Mouse (Mus musculus): ENCODE results near the gene Tomm22. TPM values are rescaled to one million over a fixed set of nuclear protein-coding genes. Genes with fewer than 3 reads are reported as not detected.
A peak's percentile ranks its signal among the peaks of the same experiment; 100 is the strongest.

Gene Tomm22
- polyA plus RNA-seq, 1 experiment from 2014 or later, result 233 TPM

DNA sequence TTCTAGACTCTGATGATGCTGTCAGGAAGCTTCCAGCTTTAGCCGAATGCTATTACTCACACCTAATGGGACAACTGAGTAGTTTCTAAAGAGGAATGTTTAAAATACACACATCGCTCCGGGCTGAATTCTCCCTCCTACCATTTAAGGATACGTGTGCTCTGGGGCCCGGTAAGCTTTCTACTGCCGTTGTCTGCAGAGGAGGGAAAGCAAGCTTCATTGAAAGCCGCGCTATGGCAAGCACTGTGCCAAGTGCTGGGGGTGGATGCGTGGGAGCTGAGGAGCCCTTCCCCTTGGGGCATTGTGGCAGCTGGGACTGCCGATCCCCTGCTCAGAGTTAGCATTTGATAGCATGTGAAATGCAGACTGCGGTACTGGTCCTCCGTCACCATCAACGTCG, 14.2 kb upstream of the Tomm22 start:
- 0 out of 2 replicates have a peak, but pooled peaks cover 4% of the 10 kb centered on the region for H3K9me3 ChIP-seq (ENCODE audit: control insufficient read depth, low read length)
- no peak overlapping the region for H3K9ac ChIP-seq (ENCODE audit: low read length)
- no peak overlapping the region for H3K4me3 ChIP-seq (ENCODE audit: control insufficient read depth in 1 of 2, insufficient read depth in 1 of 2, low read depth in 1 of 2, low read length in 2 of 2)
- H3K27me3 ChIP-seq (ENCODE audit: control insufficient read depth, insufficient read depth, low read length), result no peaks in the 10 kb centered on the region
- H3K4me2 ChIP-seq (ENCODE audit: low read length), result no peak overlapping the region
- no peak overlapping the region for H3K27ac ChIP-seq (replicated peaks in 1 of 2; ENCODE audit: control insufficient read depth in 1 of 2, insufficient read depth in 1 of 2, low read depth in 2 of 2, low read length in 2 of 2)
- ATAC-seq (ENCODE audit: insufficient number of reproducible peaks, insufficient read depth, low FRiP score, low read depth), result no peak
- WGBS, result 86% methylated on average over 14 of the region's 14 CpGs
- H3K36me3 ChIP-seq (ENCODE audit: control insufficient read depth, insufficient read depth, low read length), result no peaks in the 10 kb centered on the region
- H3K4me1 ChIP-seq (ENCODE audit: control insufficient read depth in 2 of 2, insufficient read depth in 2 of 2, low read length in 2 of 2), result peaks cover 5 to 10% of the 10 kb centered on the region in 2 experiments

DNA sequence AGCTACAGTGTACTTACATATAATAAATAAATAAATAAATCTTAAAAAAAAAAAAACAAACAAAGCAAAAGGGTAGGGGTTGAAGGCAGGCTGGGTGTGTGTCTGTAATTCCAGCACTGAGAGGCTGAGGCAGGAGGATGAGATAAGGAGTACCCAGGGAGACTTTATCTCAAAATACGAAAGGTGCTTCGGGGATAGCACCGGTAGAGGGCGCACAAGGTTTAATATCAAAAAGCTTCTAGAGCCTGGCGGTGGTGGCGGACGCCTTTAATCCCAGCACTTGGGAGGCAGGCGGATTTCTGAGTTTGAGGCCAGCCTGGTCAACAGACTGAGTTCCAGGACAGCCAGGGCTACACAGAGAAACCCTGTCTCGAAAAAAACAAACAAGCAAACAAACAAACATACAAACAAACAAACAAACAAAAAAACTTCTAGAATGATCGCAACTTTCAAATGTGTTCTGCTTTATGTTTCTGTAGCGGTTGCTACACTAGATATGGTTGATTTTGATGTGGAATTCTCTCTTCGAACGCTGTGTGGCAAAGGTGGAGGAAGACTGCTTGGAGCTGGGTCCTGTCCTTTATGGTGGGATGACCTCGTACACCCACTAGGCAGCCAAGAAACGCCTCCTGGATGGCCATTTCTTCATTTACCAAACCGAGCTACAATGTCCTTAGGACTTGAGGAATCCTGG, 12.7 kb upstream of the Tomm22 start:
- H3K4me1 ChIP-seq (ENCODE audit: control insufficient read depth in 2 of 2, insufficient read depth in 2 of 2, low read length in 2 of 2), result peaks cover 5 to 10% of the 10 kb centered on the region in 2 experiments
- H3K27ac ChIP-seq (replicated peaks in 1 of 2; ENCODE audit: control insufficient read depth in 1 of 2, insufficient read depth in 1 of 2, low read depth in 2 of 2, low read length in 2 of 2), result peak overlapping the region; percentile 87 to 97
- peaks cover 12% of the 10 kb centered on the region; the same call in 1 of the 2 replicates for H3K36me3 ChIP-seq (ENCODE audit: control insufficient read depth, insufficient read depth, low read length)
- H3K9ac ChIP-seq (ENCODE audit: low read length), result peak overlapping the region; percentile 86
- H3K4me2 ChIP-seq (ENCODE audit: low read length), result peak overlapping the region; percentile 98
- 0 out of 2 replicates have a peak, but pooled peaks cover 3% of the 10 kb centered on the region for H3K9me3 ChIP-seq (ENCODE audit: control insufficient read depth, low read length)
- no peaks in the 10 kb centered on the region for H3K27me3 ChIP-seq (ENCODE audit: control insufficient read depth, insufficient read depth, low read length)
- no peak for ATAC-seq (ENCODE audit: insufficient number of reproducible peaks, insufficient read depth, low FRiP score, low read depth)
- 3% methylated on average over 16 of the region's 16 CpGs for WGBS
- H3K4me3 ChIP-seq (ENCODE audit: control insufficient read depth in 1 of 2, insufficient read depth in 1 of 2, low read depth in 1 of 2, low read length in 2 of 2), result peak overlapping the region; percentile 71 to 82

DNA sequence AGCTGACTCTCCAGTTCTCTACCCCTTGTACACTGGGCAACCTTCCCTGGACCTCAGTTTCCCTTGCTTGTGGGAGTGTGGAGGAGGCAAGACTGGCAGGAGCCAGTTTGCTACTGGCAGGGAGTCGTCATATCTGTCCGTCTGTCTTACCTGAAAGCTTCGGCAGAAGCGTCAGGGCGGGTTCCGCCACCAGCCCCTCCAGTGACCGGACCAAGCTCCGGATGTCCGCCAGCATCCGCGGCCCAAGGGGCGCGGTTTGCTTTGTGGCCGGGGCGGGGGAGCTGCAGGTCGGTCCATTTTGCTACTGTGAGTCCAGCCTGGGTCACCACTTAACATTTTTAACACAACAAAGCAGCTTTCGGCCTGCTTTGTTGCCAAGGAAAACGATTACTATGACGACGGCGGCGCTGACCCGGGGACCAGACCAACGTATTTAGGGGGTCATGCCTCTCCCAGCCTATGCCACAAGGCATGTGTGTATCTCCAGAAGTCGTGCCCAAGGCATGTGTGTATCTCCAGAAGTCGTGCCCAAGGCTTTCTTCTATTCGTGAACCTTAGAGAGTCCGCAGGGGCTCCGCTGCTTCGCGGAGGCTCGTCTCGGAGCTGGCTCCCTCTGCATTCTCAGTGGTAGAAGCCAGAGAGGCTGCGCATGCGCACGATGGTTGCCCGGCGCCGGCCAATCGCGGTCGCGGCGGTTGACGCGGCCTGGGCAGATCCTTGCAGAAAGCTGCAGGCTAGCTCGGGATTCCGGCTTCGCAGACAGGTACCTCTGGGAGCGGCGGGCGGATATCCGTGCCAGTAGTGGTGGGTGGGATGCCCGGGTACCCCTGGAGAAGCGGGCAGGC, 11.9 kb upstream of the Tomm22 start, which contains the start of the genes Fam227a and Cby1:
TSS of gene Fam227a (minus strand) at position 426 of the 845 bp plus-strand sequence.
TSS of gene Cby1 (plus strand) at position 669 of the 845 bp plus-strand sequence.
- Histone ChIP-seq H3K4me2 (ENCODE audit: low read length) (peak within 1 kb of the TSS; percentile 98), H3K9ac (ENCODE audit: low read length) (peak within 1 kb of the TSS; percentile 86), H3K4me1 (ENCODE audit: control insufficient read depth in 2 of 2, insufficient read depth in 2 of 2, low read length in 2 of 2) (peaks cover 5 to 10% of the 10 kb centered on the region in 2 experiments), H3K27me3 (ENCODE audit: control insufficient read depth, insufficient read depth, low read length) (no peaks in the 10 kb centered on the region), H3K36me3 (ENCODE audit: control insufficient read depth, insufficient read depth, low read length) (peaks cover 19% of the 10 kb centered on the region; the same call in 1 of the 2 replicates), H3K4me3 (ENCODE audit: control insufficient read depth in 1 of 2, insufficient read depth in 1 of 2, low read depth in 1 of 2, low read length in 2 of 2) (peak within 1 kb of the TSS; percentile 71 to 82), H3K9me3 (ENCODE audit: control insufficient read depth, low read length) (0 out of 2 replicates have a peak, but pooled peaks cover 3% of the 10 kb centered on the region), H3K27ac (replicated peaks in 1 of 2; ENCODE audit: control insufficient read depth in 1 of 2, insufficient read depth in 1 of 2, low read depth in 2 of 2, low read length in 2 of 2) (peak within 1 kb of the TSS; percentile 87 to 97)
- peak; percentile 68 for ATAC-seq (ENCODE audit: insufficient number of reproducible peaks, insufficient read depth, low FRiP score, low read depth)
- under 1% methylated on average over 55 of the region's 55 CpGs for WGBS

DNA sequence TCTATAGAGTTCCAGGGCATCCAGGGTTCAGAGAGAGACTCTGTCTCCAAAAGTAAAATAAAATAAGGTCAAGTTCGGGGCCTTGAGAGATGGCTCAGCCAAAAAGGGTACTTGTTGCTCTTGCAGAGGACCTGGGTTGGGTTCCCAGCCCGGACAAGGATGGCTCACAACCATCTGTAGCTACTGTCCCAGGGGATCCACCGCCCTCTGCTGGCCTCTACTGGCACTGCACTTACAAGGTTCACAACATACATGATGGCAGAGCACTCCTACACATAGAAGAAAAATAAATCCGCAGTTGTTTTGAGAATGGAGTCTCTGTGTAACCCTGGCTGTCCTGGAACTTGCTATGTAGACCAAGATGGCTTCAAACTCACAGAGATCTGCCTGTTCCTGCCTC, 8.8 kb upstream of the Tomm22 start:
- H3K9ac ChIP-seq (ENCODE audit: low read length), result no peak overlapping the region
- no peak overlapping the region for H3K27ac ChIP-seq (replicated peaks in 1 of 2; ENCODE audit: control insufficient read depth in 1 of 2, insufficient read depth in 1 of 2, low read depth in 2 of 2, low read length in 2 of 2)
- peaks cover 31% of the 10 kb centered on the region for H3K36me3 ChIP-seq (ENCODE audit: control insufficient read depth, insufficient read depth, low read length)
- H3K9me3 ChIP-seq (ENCODE audit: control insufficient read depth, low read length), result 0 out of 2 replicates have a peak, but pooled peaks cover 3% of the 10 kb centered on the region
- no peak for ATAC-seq (ENCODE audit: insufficient number of reproducible peaks, insufficient read depth, low FRiP score, low read depth)
- 76% methylated on average over 4 of the region's 4 CpGs for WGBS
- peaks cover 15 to 20% of the 10 kb centered on the region in 2 experiments for H3K4me1 ChIP-seq (ENCODE audit: control insufficient read depth in 2 of 2, insufficient read depth in 2 of 2, low read length in 2 of 2)
- H3K4me3 ChIP-seq (ENCODE audit: control insufficient read depth in 1 of 2, insufficient read depth in 1 of 2, low read depth in 1 of 2, low read length in 2 of 2), result no peak overlapping the region
- no peak overlapping the region for H3K4me2 ChIP-seq (ENCODE audit: low read length)
- H3K27me3 ChIP-seq (ENCODE audit: control insufficient read depth, insufficient read depth, low read length), result no peaks in the 10 kb centered on the region

DNA sequence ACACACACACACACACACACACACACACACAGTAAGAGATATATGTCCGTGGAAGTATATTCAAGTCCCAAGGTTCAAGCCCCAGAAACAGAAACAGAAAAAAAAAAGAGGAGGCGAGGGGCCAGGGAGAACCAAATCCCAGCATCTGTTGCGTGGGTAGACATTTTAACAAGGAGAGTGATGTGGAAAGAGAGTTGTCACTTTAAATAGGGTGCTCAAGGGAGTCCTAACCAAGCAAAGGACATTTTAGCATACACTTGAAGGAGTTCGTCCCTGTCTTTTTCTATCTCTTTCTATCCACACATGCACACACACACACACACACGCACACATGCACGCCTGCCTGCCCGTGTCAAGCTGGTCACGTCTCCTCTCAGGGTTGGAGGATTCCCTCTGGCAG, 6.0 kb upstream of the Tomm22 start:
- Histone ChIP-seq H3K9me3 (ENCODE audit: control insufficient read depth, low read length) (0 out of 2 replicates have a peak, but pooled peaks cover 3% of the 10 kb centered on the region), H3K9ac (ENCODE audit: low read length) (no peak overlapping the region), H3K27ac (replicated peaks in 1 of 2; ENCODE audit: control insufficient read depth in 1 of 2, insufficient read depth in 1 of 2, low read depth in 2 of 2, low read length in 2 of 2) (no peak overlapping the region), H3K27me3 (ENCODE audit: control insufficient read depth, insufficient read depth, low read length) (no peaks in the 10 kb centered on the region), H3K4me1 (ENCODE audit: control insufficient read depth in 2 of 2, insufficient read depth in 2 of 2, low read length in 2 of 2) (peaks cover 17 to 25% of the 10 kb centered on the region in 2 experiments), H3K36me3 (ENCODE audit: control insufficient read depth, insufficient read depth, low read length) (peaks cover 36% of the 10 kb centered on the region), H3K4me2 (ENCODE audit: low read length) (no peak overlapping the region), H3K4me3 (ENCODE audit: control insufficient read depth in 1 of 2, insufficient read depth in 1 of 2, low read depth in 1 of 2, low read length in 2 of 2) (no peak overlapping the region)
- ATAC-seq (ENCODE audit: insufficient number of reproducible peaks, insufficient read depth, low FRiP score, low read depth), result no peak
- 90% methylated on average over 8 of the region's 8 CpGs for WGBS

DNA sequence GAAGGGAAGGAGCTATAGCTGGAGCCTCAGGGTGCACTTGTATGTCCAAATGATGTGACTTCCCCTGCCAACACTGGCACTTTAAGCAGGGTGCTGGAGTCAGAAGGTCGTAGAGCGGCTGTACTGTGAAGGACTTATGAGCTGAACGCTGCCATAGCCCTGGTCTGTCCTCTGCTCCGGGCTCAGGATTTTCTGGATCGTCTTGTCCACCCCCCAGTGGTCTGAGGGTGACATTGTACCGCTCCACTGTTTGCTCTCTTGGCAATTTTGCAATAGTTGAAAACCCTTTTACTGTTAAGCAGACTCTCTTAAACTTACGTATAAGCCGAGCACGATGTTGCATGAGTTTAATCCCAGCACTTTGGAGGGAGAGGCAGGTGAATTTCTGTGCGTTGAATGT, 1.5 kb upstream of the Tomm22 start:
- WGBS, result 58% methylated on average over 10 of the region's 10 CpGs
- H3K4me2 ChIP-seq (ENCODE audit: low read length), result no peak overlapping the region
- H3K36me3 ChIP-seq (ENCODE audit: control insufficient read depth, insufficient read depth, low read length), result peaks cover 43% of the 10 kb centered on the region
- H3K9ac ChIP-seq (ENCODE audit: low read length), result no peak overlapping the region
- H3K27me3 ChIP-seq (ENCODE audit: control insufficient read depth, insufficient read depth, low read length), result no peaks in the 10 kb centered on the region
- H3K9me3 ChIP-seq (ENCODE audit: control insufficient read depth, low read length), result no peaks in the 10 kb centered on the region
- 0 out of 4 replicates have a peak overlapping the region, but pooled peaks of 1 of the 2 experiments have one; percentile 11 for H3K27ac ChIP-seq (replicated peaks in 1 of 2; ENCODE audit: control insufficient read depth in 1 of 2, insufficient read depth in 1 of 2, low read depth in 2 of 2, low read length in 2 of 2)
- ATAC-seq (ENCODE audit: insufficient number of reproducible peaks, insufficient read depth, low FRiP score, low read depth), result no peak
- no peak overlapping the region for H3K4me3 ChIP-seq (ENCODE audit: control insufficient read depth in 1 of 2, insufficient read depth in 1 of 2, low read depth in 1 of 2, low read length in 2 of 2)
- peaks cover 15 to 26% of the 10 kb centered on the region in 2 experiments for H3K4me1 ChIP-seq (ENCODE audit: control insufficient read depth in 2 of 2, insufficient read depth in 2 of 2, low read length in 2 of 2)

DNA sequence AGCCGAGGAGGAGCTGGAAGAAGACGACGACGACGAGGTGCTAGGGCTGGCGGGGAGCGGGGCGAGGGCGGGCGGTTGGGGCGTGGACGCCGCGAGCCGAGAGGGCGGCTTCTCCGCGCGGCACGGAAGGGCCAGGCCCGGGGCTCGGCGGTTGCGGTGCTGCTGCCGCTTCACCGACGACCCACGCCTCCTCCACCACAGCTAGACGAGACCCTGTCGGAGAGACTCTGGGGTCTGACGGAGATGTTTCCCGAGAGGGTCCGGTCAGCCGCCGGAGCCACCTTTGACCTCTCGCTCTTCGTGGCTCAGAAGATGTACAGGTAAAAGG, 275 bp downstream of the Tomm22 start:
- H3K9me3 ChIP-seq (ENCODE audit: control insufficient read depth, low read length), result no peaks in the 10 kb centered on the region
- peak overlapping the region; percentile 62 for H3K4me2 ChIP-seq (ENCODE audit: low read length)
- H3K4me1 ChIP-seq (ENCODE audit: control insufficient read depth in 2 of 2, insufficient read depth in 2 of 2, low read length in 2 of 2), result peaks cover 12 to 23% of the 10 kb centered on the region in 2 experiments
- peak overlapping the region; percentile 81 to 83 for H3K4me3 ChIP-seq (ENCODE audit: control insufficient read depth in 1 of 2, insufficient read depth in 1 of 2, low read depth in 1 of 2, low read length in 2 of 2)
- WGBS, result under 1% methylated on average over 33 of the region's 37 CpGs
- H3K9ac ChIP-seq (ENCODE audit: low read length), result peak overlapping the region; percentile 90
- peak; percentile 19; the same call in 1 of the 2 replicates for ATAC-seq (ENCODE audit: insufficient number of reproducible peaks, insufficient read depth, low FRiP score, low read depth)
- no peaks in the 10 kb centered on the region for H3K27me3 ChIP-seq (ENCODE audit: control insufficient read depth, insufficient read depth, low read length)
- H3K27ac ChIP-seq (replicated peaks in 1 of 2; ENCODE audit: control insufficient read depth in 1 of 2, insufficient read depth in 1 of 2, low read depth in 2 of 2, low read length in 2 of 2), result no peak overlapping the region; a peak in 1 of 4 replicates
- H3K36me3 ChIP-seq (ENCODE audit: control insufficient read depth, insufficient read depth, low read length), result peaks cover 54% of the 10 kb centered on the region
